Mouse (Mus musculus): ENCODE measurements around the gene Prkg1.

Gene Prkg1

GRCm38 (mm10) chr19:31616830-31617229 lies 148.0 kb downstream of the Prkg1 start:
- no peak for DNase-seq

GRCm38 (mm10) chr19:31616159-31616558 lies 148.7 kb downstream of the Prkg1 start:
- no peak for DNase-seq

- no peak for DNase-seq
Observed at GRCm38 (mm10) chr19:31613146-31613545, 151.7 kb downstream of the Prkg1 start.

GRCm38 (mm10) chr19:31602578-31602977 lies 162.3 kb downstream of the Prkg1 start:
- DNase-seq = no peak

GRCm38 (mm10) chr19:31594011-31594410 lies 170.8 kb downstream of the Prkg1 start:
- no peak for DNase-seq

GRCm38 (mm10) chr19:31590701-31591100 lies 174.1 kb downstream of the Prkg1 start:
- DNase-seq = no peak

- DNase-seq = no peak
Observed at GRCm38 (mm10) chr19:31577092-31577491, 187.7 kb downstream of the Prkg1 start.

- no peak for DNase-seq
Observed at GRCm38 (mm10) chr19:31564329-31564728, 200.5 kb downstream of the Prkg1 start.

- DNase-seq = no peak
Observed at GRCm38 (mm10) chr19:31546063-31546462, 218.8 kb downstream of the Prkg1 start.

GRCm38 (mm10) chr19:31531249-31531740 lies 233.5 kb downstream of the Prkg1 start:
- no peak for DNase-seq

- no peak for DNase-seq
Observed at GRCm38 (mm10) chr19:31530616-31531015, 234.2 kb downstream of the Prkg1 start.

GRCm38 (mm10) chr19:31529890-31530289 lies 234.9 kb downstream of the Prkg1 start:
- DNase-seq = no peak

GRCm38 (mm10) chr19:31514490-31514889 lies 250.3 kb downstream of the Prkg1 start:
- no peak for DNase-seq

GRCm38 (mm10) chr19:31507831-31508230 lies 257.0 kb downstream of the Prkg1 start:
- DNase-seq = no peak

- DNase-seq = no peak
Observed at GRCm38 (mm10) chr19:31506296-31506695, 258.5 kb downstream of the Prkg1 start.

- no peak for DNase-seq
Observed at GRCm38 (mm10) chr19:31505041-31505440, 259.8 kb downstream of the Prkg1 start.

- DNase-seq = no peak
Observed at GRCm38 (mm10) chr19:31497386-31497785, 267.4 kb downstream of the Prkg1 start.

GRCm38 (mm10) chr19:31489606-31490005 lies 275.2 kb downstream of the Prkg1 start:
- DNase-seq = no peak

GRCm38 (mm10) chr19:31471766-31472165 lies 293.1 kb downstream of the Prkg1 start:
- DNase-seq = no peak

- no peak for DNase-seq
Observed at GRCm38 (mm10) chr19:31460188-31460587, 304.6 kb downstream of the Prkg1 start.

- no peak for DNase-seq
Observed at GRCm38 (mm10) chr19:31444101-31444500, 320.7 kb downstream of the Prkg1 start.

GRCm38 (mm10) chr19:31442311-31442710 lies 322.5 kb downstream of the Prkg1 start:
- no peak for DNase-seq

- no peak for DNase-seq
Observed at GRCm38 (mm10) chr19:31433446-31433845, 331.4 kb downstream of the Prkg1 start.

- no peak for DNase-seq
Observed at GRCm38 (mm10) chr19:31431411-31431810, 333.4 kb downstream of the Prkg1 start.

- DNase-seq = no peak
Observed at GRCm38 (mm10) chr19:31426142-31426541, 338.7 kb downstream of the Prkg1 start.

- no peak for DNase-seq
Observed at GRCm38 (mm10) chr19:31425199-31425598, 339.6 kb downstream of the Prkg1 start.
